Mouse (Mus musculus): ENCODE data around the gene Tcf3.

- no peak for TF ChIP-seq CTCF (IDR thresholded peaks at IDR 0.05)
- TF ChIP-seq POLR2A (IDR thresholded peaks at IDR 0.05; ENCODE audit: insufficient read depth, low read depth, low read length) = peak; percentile 99
- TF ChIP-seq EP300 (IDR thresholded peaks at IDR 0.05; ENCODE audit: insufficient read depth, low read depth, low read length) = no peak
These were observed 34.1 kb downstream of the Tcf3 start, which contains the start of gene Mbd3 for GRCm38 (mm10) chr10:80399191-80399972.
